ENCODE assay signal across 9 mouse cellular contexts in the genomic region with DNA sequence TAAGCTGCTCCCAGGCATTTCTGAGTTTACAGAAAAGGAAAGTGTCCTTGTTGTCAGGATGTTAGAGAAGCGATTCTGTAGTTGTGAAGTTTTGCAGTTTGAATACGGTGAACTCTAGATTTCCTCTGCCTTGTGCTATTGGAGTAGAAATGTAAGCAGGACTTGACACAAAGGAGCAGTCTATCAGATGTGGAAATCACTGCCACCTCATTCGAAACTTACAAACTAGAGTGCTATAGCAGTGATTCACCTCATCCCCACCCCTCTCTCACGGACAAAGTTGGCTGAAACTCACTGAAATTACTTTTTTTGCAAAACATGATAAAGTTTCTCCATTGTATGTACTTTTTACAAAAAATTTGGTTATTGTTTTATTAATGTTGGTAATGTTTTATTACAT. TPM values are rescaled to one million over a fixed set of nuclear protein-coding genes. Genes with fewer than 3 reads are reported as not detected.
DNase-seq lines count a peak whose midpoint lies in the region; ATAC-seq and TF ChIP-seq lines count a peak whose summit lies in the region.
"Had no signal": no experiment of that assay in that cellular context is flagged by ENCODE, and none has a peak within 500 bp of the region (broad histone marks: within the 10 kb centered on the region; RNA-seq: fewer than 3 reads in every experiment).

No protein-coding gene starts in this region.

- no peak for DNase-seq in lung, postnatal 0 days (ENCODE audit: low spot score)
- no peak for DNase-seq in lung, postnatal 10 days
- DNase-seq in liver, embryonic 13.5 days: no peak
- DNase-seq in layer of hippocampus, postnatal 25 days (ENCODE audit: extremely low spot score in 1 of 2, low spot score in 1 of 2): no peak
- DNase-seq in urinary bladder, adult 2 months (ENCODE audit: low spot score): no peak
- DNase-seq: kidney, postnatal 4 days; thymus, postnatal 36 days had no signal

- no peak for TF ChIP-seq CTCF in lung, postnatal 0 days (IDR thresholded peaks at IDR 0.05)

- H3K9me3 ChIP-seq in lung, postnatal 0 days (ENCODE audit: low read length): no peaks in the 10 kb centered on the region
- H3K9me3 ChIP-seq in forebrain, embryonic 16.5 days (ENCODE audit: control insufficient read depth, low read length): no peaks in the 10 kb centered on the region
- H3K9me3 ChIP-seq in liver, embryonic 13.5 days (replicated peaks): no peaks in the 10 kb centered on the region
- no peaks in the 10 kb centered on the region for H3K9me3 ChIP-seq in stomach, embryonic 16.5 days (replicated peaks; ENCODE audit: control insufficient read depth, low read length)

- 0 out of 2 replicates have a peak overlapping the region, but pooled peaks have one; percentile 87 for H3K4me2 ChIP-seq in lung, postnatal 0 days (replicated peaks; ENCODE audit: low read depth, low read length)
- peak overlapping the region; percentile 98 for H3K4me2 ChIP-seq in forebrain, embryonic 16.5 days (ENCODE audit: low read length)
- H3K4me2 ChIP-seq in liver, embryonic 13.5 days: peak overlapping the region; percentile 82
- H3K4me2 ChIP-seq in stomach, embryonic 16.5 days (ENCODE audit: low read depth, low read length): peak overlapping the region; percentile 82

- ATAC-seq in lung, postnatal 0 days: no peak
- no peak for ATAC-seq in forebrain, embryonic 16.5 days
- ATAC-seq in liver, embryonic 13.5 days (ENCODE audit: low read depth): no peak
- ATAC-seq in stomach, embryonic 16.5 days (ENCODE audit: insufficient read depth, low FRiP score): no peak

- whole genome bisulfite sequencing in lung, postnatal 0 days: 58% methylated on average over 4 of the region's 4 CpGs
- 85% methylated on average over 4 of the region's 4 CpGs for WGBS in forebrain, embryonic 16.5 days
- 65% methylated on average over 4 of the region's 4 CpGs for WGBS in liver, embryonic 13.5 days (ENCODE audit: insufficient replicate concordance)
- 75% methylated on average over 4 of the region's 4 CpGs for WGBS in stomach, embryonic 16.5 days

- peaks cover 8% of the 10 kb centered on the region; the same call in 1 of the 2 replicates for H3K4me1 ChIP-seq in lung, postnatal 0 days (ENCODE audit: insufficient read depth, low read depth, low read length)
- H3K4me1 ChIP-seq in forebrain, embryonic 16.5 days (replicated peaks; ENCODE audit: control insufficient read depth, insufficient read depth, low read length): peaks cover 11% of the 10 kb centered on the region
- peaks cover 54% of the 10 kb centered on the region for H3K4me1 ChIP-seq in liver, embryonic 13.5 days (replicated peaks)
- H3K4me1 ChIP-seq in stomach, embryonic 16.5 days (ENCODE audit: control insufficient read depth, insufficient read depth, low read length): peaks cover 14% of the 10 kb centered on the region

- H3K27me3 ChIP-seq in lung, postnatal 0 days (replicated peaks; ENCODE audit: insufficient read depth, low read length): no peaks in the 10 kb centered on the region
- peaks cover 4% of the 10 kb centered on the region; the same call in 1 of the 2 replicates for H3K27me3 ChIP-seq in forebrain, embryonic 16.5 days (replicated peaks; ENCODE audit: control insufficient read depth, insufficient read depth, low read length)
- H3K27me3 ChIP-seq in liver, embryonic 13.5 days: peaks cover 9% of the 10 kb centered on the region; the same call in 1 of the 2 replicates
- H3K27me3 ChIP-seq in stomach, embryonic 16.5 days (ENCODE audit: control insufficient read depth, insufficient read depth, low read length): no peaks in the 10 kb centered on the region

- H3K36me3 ChIP-seq in lung, postnatal 0 days (ENCODE audit: insufficient read depth, low read length): no peaks in the 10 kb centered on the region
- H3K36me3 ChIP-seq in forebrain, embryonic 16.5 days (ENCODE audit: control insufficient read depth, insufficient read depth): no peaks in the 10 kb centered on the region
- H3K36me3 ChIP-seq in liver, embryonic 13.5 days: no peaks in the 10 kb centered on the region
- H3K36me3 ChIP-seq in stomach, embryonic 16.5 days (ENCODE audit: control insufficient read depth, insufficient read depth, low read length): no peaks in the 10 kb centered on the region

- no peak overlapping the region for H3K27ac ChIP-seq in lung, postnatal 0 days (ENCODE audit: low read length)
- H3K27ac ChIP-seq in forebrain, embryonic 16.5 days (ENCODE audit: low read length): no peak overlapping the region
- no peak overlapping the region for H3K27ac ChIP-seq in liver, embryonic 13.5 days
- no peak overlapping the region for H3K27ac ChIP-seq in stomach, embryonic 16.5 days (ENCODE audit: low read length)

- TF ChIP-seq EP300 in lung, postnatal 0 days (IDR thresholded peaks at IDR 0.05): no peak

- H3K9ac ChIP-seq in lung, postnatal 0 days (replicated peaks; ENCODE audit: low read depth): no peak overlapping the region
- H3K9ac ChIP-seq in forebrain, embryonic 16.5 days (replicated peaks; ENCODE audit: low read depth, low read length): no peak overlapping the region
- peak overlapping the region; percentile 88; the same call in 1 of the 2 replicates for H3K9ac ChIP-seq in liver, embryonic 13.5 days
- no peak overlapping the region for H3K9ac ChIP-seq in stomach, embryonic 16.5 days (ENCODE audit: low read length)

- H3K4me3 ChIP-seq in lung, postnatal 0 days (ENCODE audit: low read depth, low read length): no peak overlapping the region
- H3K4me3 ChIP-seq in forebrain, embryonic 16.5 days (replicated peaks; ENCODE audit: low read length): no peak overlapping the region
- peak overlapping the region; percentile 94 for H3K4me3 ChIP-seq in liver, embryonic 13.5 days (replicated peaks)
- peak overlapping the region; percentile 100 for H3K4me3 ChIP-seq in stomach, embryonic 16.5 days (replicated peaks; ENCODE audit: low read length)

RNA-seq across cellular contexts. Expression of gene Sar1b, which starts 1.3 kb away (rescaled TPM):
- 121 and 125 TPM in 2 replicates for polyA plus RNA-seq in lung, postnatal 0 days (2015; fragmentation: Nextera tagmentation; extraction: Ambion mirVana)
- 158 and 160 TPM in 2 replicates for polyA plus RNA-seq in forebrain, embryonic 16.5 days (2015; fragmentation: Nextera tagmentation; extraction: Ambion mirVana)
- polyA plus RNA-seq in liver, embryonic 13.5 days (2015; fragmentation: Nextera tagmentation; extraction: Ambion mirVana): 90.3 and 101 TPM in 2 replicates
- polyA plus RNA-seq in stomach, embryonic 16.5 days (2015; fragmentation: Nextera tagmentation; extraction: Ambion mirVana): 125 and 126 TPM in 2 replicates
- total RNA-seq in layer of hippocampus, postnatal 25 days (2021): 10 to 100 TPM; 68.7 to 72.7 TPM
- polyA plus RNA-seq in urinary bladder, adult 2 months (2012; rRNA removed): 98.5 and 124 TPM in 2 replicates

RNA-seq across cellular contexts. Expression of gene Sec24a, which starts 1.4 kb away (rescaled TPM):
- 10.3 and 10.5 TPM in 2 replicates for polyA plus RNA-seq in lung, postnatal 0 days (2015; fragmentation: Nextera tagmentation; extraction: Ambion mirVana)
- 11.8 and 14.6 TPM in 2 replicates for polyA plus RNA-seq in forebrain, embryonic 16.5 days (2015; fragmentation: Nextera tagmentation; extraction: Ambion mirVana)
- polyA plus RNA-seq in liver, embryonic 13.5 days (2015; fragmentation: Nextera tagmentation; extraction: Ambion mirVana): 5.8 and 8.4 TPM in 2 replicates
- polyA plus RNA-seq in stomach, embryonic 16.5 days (2015; fragmentation: Nextera tagmentation; extraction: Ambion mirVana): 15.9 and 16.5 TPM in 2 replicates
- 10 to 100 TPM; 15.3 to 22.0 TPM for total RNA-seq in layer of hippocampus, postnatal 25 days (2021)
- polyA plus RNA-seq in urinary bladder, adult 2 months (2012; rRNA removed): 8.5 and 10.6 TPM in 2 replicates

Comparison
In these comparisons a context has a peak if more than half of its experiments do, and no peak if none do; other contexts are left out.
1. H3K4me3 ChIP-seq: peak in liver, embryonic 13.5 days (single experiment) and stomach, embryonic 16.5 days (single experiment); none in lung, postnatal 0 days (single experiment) and forebrain, embryonic 16.5 days (single experiment).
2. Peak in every context shown above with its lines, with median percentiles within 50 percentile points of each other: H3K4me2 ChIP-seq.